Mouse (Mus musculus) naive thymus-derived CD4-positive, alpha-beta T cell, adult 5 months (primary cell): ENCODE data around the gene Cyp3a59. TPM values are rescaled to one million over a fixed set of nuclear protein-coding genes. Genes with fewer than 3 reads are reported as not detected.

Experiments
- polyA plus RNA-seq: library from polyadenylated mRNA; unstranded; fragments of 100-300 nt; shearing (Covaris generic); gene quantifications from one replicate; pipeline ENCODE4 v1.2.1, GENCODE M21; 2017

Cyp3a59 gene
- polyA plus RNA-seq = not detected

DNA sequence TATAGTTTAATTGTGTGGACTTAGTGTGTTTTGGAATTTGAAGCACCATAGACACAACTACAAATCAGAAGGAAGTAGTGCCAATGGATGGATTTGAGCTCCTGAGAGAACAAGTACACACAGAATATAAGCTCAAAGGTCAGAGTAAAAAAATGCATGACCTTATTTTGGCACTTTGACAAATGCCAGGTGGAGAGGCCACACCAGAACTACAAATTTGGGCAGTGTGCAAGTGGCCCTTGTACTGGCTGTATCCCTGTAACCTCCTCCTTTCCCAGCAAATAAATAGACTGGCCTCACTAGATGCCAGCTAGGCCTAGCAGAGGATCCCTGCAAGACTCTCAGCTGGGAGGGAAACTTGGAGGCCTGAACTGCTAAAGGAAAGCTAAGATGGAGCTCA, at the start of gene Cyp3a59:
Cyp3a59 (plus strand) TSS at position 313 of the 400 bp plus-strand sequence.

DNA sequence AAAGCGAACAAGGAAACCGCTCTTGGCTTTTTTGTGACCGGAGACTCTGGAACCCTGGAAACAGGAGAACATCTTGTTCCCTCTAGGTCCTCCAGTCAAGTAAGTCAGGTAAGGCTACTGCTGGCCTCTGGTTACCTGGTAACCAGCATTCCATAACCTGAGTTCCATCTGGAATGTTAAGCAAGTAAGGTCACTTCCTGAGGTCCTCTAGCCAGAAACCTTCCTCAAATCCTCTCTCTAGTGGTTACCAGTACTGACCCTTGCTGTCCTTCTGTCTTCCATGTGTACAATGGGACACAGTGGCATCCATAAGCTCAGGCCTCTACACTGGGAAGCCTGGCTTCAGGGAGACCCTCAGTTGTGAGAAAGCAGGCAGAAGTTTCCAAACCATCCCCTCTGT, 81.4 kb downstream of the Cyp3a59 start, which contains the start of gene Gm5565:
Gm5565 (minus strand) TSS at position 101 of the 400 bp plus-strand sequence.

Other genes with a start within 250 kb of the Cyp3a59 start
- not detected for gene Cyp3a11, start 199.3 kb upstream of the Cyp3a59 start, polyA plus RNA-seq
- not detected for gene Cyp3a25, start 69.6 kb upstream of the Cyp3a59 start, polyA plus RNA-seq
- not detected for gene Gm5565, start 81.3 kb downstream of the Cyp3a59 start, polyA plus RNA-seq
- gene Gm6309, start 91.5 kb downstream of the Cyp3a59 start, polyA plus RNA-seq = not detected
- gene 1700001J03Rik, start 106.0 kb downstream of the Cyp3a59 start, polyA plus RNA-seq = not detected
- gene Rnf6, start 142.3 kb downstream of the Cyp3a59 start, polyA plus RNA-seq = 80.4 TPM
- gene Cdk8, start 152.0 kb downstream of the Cyp3a59 start, polyA plus RNA-seq = 15.9 TPM